Mouse (Mus musculus) testis, adult 2 months (tissue): ENCODE results near the gene Npc1l1.

Source experiments
- CTCF ChIP-seq: fragments of 200-500 bp; IDR thresholded peaks from 2 replicates; pipeline ENCODE4 v1.5.1; 2012; ENCODE audit warnings: low read depth, mild to moderate bottlenecking, inconsistent platforms, low read length, moderate library complexity; ENCODE audit not compliant: control insufficient read depth, insufficient read depth, insufficient replicate concordance
- POLR2A ChIP-seq: fragments of 200-500 bp; IDR thresholded peaks from 2 replicates; pipeline ENCODE4 v1.6.1; 2012; ENCODE audit warnings: low read depth, mild to moderate bottlenecking, inconsistent platforms, low read length, moderate library complexity; ENCODE audit not compliant: control insufficient read depth

DNA sequence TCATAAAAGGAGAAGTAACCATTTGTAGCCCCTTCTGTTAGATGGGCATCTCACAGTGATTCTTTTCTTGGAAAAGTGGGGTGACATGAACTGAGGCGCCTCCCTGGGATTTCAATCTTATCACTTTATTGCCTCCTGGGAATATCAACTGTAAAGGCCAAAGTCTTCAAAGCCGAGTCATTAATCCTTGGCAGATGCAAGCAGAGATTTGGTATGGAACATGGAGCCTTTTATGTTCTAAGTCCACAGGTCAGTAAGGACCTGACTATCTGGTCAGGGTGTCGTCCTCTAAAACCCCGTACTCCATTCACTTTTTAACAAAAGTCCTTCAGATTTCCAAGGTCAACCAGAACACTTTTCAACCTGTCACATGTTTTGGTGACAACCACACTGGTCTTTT lies 22.9 kb upstream of the Npc1l1 start:
- TF ChIP-seq CTCF (no peak), POLR2A (no peak)
